Mouse (Mus musculus) right cerebral cortex, adult 2 months (tissue): ENCODE data around the gene Iqch.
A peak's percentile ranks its signal among the peaks of the same experiment; 100 is the strongest.

Experiments
- DNase-seq, 2 experiments: peaks; one replicate each; pipeline ENCODE4 v3.0.0; 2021 to 2022; ENCODE audit warnings: low spot score in 2 of 2

Gene Iqch

DNA sequence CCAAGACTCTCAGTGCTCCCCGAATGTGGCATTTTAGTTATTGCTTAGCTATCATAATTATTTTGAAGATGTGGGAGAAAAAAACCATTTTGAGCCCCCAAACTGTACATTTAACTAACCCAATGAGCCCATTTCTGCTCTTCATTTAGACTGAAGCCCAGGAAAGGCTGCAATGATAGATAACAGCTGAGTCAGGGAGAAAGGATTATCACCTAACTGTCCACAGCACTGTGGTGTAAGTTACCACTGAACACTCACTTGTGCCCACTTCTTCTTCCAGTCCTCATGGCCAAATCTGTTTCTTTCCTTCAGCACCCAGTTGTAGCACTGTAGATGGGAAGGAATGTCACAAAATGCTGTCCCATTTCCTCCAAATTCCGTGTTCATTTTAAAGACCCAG is 106.5 kb downstream of the Iqch start:
- DNase-seq: no peak

DNA sequence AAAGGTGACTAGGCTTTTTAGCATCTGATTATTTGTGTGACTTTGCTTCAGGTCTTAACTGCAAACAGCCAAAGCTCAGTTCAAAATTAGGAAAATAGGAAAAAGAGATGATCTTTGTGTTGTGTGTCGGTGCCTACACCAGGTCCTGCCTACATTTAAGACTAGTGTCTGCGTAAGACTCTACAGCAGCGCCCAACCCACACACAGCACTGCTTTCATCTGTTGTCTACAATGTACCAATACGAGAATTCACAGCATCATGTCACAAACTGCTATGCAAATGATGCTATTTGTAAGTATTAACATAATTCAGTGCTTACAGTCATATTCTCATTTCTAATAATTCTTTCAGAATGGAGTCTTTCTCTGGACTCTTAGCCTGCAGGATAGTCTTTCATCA is 108.5 kb downstream of the Iqch start:
- DNase-seq: no peak

DNA sequence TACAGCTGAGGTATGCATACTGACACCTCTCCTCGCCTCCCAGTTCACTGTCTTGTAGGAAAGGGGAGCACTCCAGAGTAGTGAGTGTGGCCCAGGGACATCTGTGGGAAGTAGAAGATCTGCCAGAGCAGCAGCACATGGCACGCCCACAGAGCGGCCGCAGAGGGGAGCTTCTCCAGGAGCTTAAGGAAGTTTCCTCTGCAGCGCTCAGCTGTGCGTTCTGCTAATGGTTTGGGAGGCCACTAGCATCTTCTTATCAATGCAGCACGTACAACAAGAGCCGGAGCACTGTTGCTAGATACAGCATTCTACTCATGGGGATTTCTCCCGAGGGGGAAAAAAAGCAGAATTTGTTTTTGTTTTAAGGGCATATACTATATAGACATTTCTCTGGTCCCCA is 110.0 kb downstream of the Iqch start:
- DNase-seq: peak; percentile 14 to 18

GRCm38 (mm10) chr9:63490521-63491307 is 111.6 kb downstream of the Iqch start:
- DNase-seq: peak; percentile 14 to 16

DNA sequence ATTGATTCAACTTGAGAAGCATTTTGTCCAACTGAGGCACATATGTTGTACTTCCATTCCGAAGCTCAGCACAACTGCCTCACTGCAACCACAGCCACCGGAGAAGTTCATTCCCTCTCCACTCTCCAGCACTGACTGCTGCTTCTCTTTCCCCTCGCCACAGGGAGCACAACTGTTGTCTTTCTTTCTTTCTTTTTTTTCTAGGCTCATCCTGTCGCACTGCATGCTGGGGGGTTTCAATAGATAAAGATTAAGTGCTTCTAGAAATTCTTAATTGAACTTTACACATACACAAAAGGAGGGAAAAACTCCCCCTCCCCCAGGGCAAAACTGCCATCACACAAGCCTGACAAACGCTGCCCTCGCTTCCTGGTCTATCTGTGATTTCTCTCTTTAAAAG is 113.1 kb downstream of the Iqch start:
- no peak for DNase-seq

GRCm38 (mm10) chr9:63465561-63465960 is 136.7 kb downstream of the Iqch start:
- no peak for DNase-seq

GRCm38 (mm10) chr9:63462296-63462695 is 140.0 kb downstream of the Iqch start:
- DNase-seq: peak; percentile 85 to 87

- DNase-seq: no peak
Observed at GRCm38 (mm10) chr9:63456401-63456800, 145.9 kb downstream of the Iqch start.

- DNase-seq: no peak
Observed at GRCm38 (mm10) chr9:63454341-63454740, 148.0 kb downstream of the Iqch start.

GRCm38 (mm10) chr9:63450531-63451030 is 151.7 kb downstream of the Iqch start:
- DNase-seq: no peak

- DNase-seq: no peak
Observed at GRCm38 (mm10) chr9:63443695-63444094, 158.6 kb downstream of the Iqch start.

DNA sequence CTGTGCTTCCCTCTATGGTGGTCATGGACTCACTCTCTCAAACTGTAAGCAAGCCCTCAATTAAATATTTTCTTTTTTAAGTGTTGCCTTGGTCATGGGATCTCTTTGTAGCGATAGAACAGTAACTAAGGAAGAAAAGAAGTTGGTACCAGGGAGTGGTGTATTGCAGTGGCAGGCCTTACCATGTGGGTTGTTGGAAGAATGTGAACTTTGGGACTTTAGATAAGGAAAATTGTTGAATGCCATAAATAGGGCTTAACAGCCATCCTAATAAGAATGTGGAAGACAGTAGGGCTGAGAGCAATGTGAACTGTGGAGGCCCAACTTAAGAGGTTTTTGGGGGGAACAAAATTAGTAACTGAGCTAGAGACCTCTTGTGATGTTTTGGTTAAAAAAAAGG is 171.6 kb downstream of the Iqch start:
- no peak for DNase-seq

GRCm38 (mm10) chr9:63421096-63421736 is 181.1 kb downstream of the Iqch start:
- peak in 1 of 2 experiments; percentile 4 for DNase-seq

GRCm38 (mm10) chr9:63420396-63420795 is 181.9 kb downstream of the Iqch start:
- DNase-seq: no peak

GRCm38 (mm10) chr9:63400176-63400575 is 202.1 kb downstream of the Iqch start:
- DNase-seq: no peak

GRCm38 (mm10) chr9:63399463-63399815 is 202.9 kb downstream of the Iqch start:
- no peak for DNase-seq

DNA sequence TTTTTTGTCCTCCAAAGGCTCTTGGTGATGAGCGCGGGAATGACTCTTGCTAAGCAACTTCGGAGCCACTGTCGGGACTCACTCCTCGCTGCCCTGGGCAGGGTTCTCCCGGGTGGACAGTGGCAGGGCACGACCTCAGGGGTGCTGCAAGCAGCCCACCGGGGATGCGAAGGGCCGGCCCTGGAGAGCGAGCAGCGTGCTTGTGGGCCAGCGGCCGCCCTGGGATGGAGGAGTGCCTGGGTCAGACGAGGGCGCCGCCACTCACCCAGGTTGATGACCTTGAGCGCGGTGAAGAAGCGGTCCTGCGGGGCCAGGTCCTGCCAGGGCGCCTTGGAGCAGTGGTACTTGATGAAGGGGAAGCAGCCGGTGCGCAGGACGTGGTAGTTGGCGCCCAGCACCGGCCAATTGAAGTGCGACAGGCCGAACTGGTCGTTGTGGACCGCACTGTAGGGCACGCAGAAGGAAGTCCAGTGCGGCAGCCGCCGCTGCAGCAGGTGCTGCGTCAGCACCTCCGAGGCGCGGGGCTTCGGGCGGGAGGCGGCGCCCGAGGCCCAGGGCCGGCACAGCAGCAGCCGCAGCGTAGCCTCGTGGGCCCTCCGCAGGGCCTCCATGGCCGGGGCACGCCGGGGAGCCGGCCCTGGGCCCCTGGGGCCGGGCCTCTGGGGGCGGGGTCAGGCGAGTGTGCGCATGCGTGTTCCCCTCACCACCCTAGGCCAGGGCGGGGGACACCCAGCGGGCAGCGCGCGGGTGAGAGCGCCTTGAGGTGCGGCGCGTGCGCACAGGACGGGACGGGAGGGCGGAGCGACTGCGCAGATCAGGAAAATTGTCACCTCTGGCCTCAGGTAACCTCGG is 203.5 kb downstream of the Iqch start, which contains the start of gene 2300009A05Rik:
2300009A05Rik (minus strand) TSS at position 636 of the 852 bp plus-strand sequence.
- DNase-seq: peak; percentile 88 to 93

- peak; percentile 44 to 47 for DNase-seq
Observed at GRCm38 (mm10) chr9:63395612-63396011, 206.7 kb downstream of the Iqch start.

- no peak for DNase-seq
Observed at GRCm38 (mm10) chr9:63391307-63391706, 211.0 kb downstream of the Iqch start.

DNA sequence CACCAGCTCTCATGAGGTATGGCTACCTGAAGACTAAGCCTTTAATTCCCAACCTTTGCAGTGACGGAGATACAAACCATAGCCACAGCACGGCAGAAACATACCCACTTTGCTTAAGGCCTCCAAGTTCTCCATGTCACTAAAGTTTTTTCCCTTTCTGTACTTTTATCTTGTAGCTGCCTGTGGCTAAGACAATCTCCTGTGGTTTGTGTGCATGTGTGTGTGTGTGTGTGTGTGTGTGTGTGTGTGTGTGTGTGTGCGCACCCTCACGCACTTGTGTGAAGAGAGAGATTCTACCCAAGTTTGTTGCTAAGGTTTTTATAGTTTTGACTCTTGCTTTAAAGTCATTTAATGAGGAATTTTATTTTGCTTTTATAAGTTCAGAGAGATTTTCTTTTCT is 219.5 kb downstream of the Iqch start:
- DNase-seq: no peak

DNA sequence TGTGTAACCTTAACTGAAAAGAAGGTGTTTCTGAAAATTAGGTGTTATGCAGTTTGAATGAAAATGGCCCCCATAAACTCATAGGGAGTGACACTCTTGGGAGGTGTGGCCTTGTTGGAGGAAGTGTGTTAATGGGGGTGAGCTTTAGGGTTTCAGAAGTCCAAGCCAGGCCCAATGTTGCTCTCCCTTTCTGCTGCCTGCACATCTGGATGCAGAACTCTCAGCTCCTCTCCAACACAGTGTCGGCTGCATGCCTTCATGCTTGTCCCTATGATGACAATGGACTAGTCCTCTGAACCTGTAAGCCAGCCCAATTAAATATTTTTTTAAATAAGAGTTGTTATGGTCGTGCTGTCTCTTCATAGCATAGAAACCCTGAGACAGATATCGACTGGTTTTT is 222.0 kb downstream of the Iqch start:
- no peak for DNase-seq

DNA sequence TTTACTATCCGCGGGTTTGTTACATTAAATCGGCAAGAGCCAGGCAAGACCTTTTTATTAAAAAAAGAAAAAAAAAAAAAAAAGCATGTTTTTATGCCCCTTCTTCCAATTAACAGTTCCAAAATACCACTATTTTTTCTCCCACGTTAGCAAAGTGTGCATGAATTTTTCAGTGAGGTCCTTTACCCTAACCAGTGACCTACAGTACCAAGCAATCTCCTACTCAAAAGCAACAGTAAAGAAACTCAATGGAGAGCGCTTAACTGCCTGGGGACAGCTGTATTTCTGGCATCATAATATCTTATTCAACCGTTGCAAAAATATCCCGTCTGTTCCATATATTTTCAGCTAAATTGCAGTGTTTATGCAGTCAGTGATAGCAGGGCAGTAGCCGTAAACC is 224.1 kb downstream of the Iqch start:
- DNase-seq: no peak
